ENCODE assay signal across 19 mouse cellular contexts in the genomic region with DNA sequence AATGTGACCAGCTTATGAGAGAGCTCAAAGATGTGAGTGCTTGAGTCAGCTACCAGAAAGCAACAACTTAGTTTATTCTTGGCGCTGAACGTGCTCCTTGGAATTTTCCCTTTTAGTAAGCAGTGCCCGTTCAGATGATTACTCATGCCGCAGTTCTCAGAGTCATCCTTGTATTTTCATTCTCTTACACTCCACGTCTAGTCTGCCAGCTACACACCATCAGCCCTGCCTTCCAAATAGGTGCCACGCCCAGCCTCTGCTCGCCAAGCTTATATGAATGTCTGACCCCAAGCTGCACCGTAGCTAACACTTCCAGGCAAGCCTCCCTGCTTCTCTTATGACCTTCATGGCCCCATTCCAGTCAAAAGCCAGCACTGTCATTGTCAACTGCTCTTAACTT.
A peak's percentile ranks its signal among the peaks of the same experiment; 100 is the strongest.
DNase-seq lines count a peak whose midpoint lies in the region; ATAC-seq and TF ChIP-seq lines count a peak whose summit lies in the region.
"Had no signal": no experiment of that assay in that cellular context is flagged by ENCODE, and none has a peak within 500 bp of the region (broad histone marks: within the 10 kb centered on the region; RNA-seq: fewer than 3 reads in every experiment).

No protein-coding gene starts in this region.

- DNase-seq in frontal cortex, postnatal 25 days (ENCODE audit: low spot score in 2 of 2) = no peak
- peak; percentile 58 for DNase-seq in right cerebral cortex, adult 18-20 months
- DNase-seq in right cerebral cortex, postnatal 14 days = no peak
- peak; percentile 82 for DNase-seq in brain, adult 2 months (ENCODE audit: low read depth, low spot score)
- DNase-seq in left cerebral cortex, postnatal 4 days = no peak
- DNase-seq: B cell, adult 2 months; cerebellum, adult 9-10 months; embryo, embryonic 11 days; kidney, adult 9 months; kidney, postnatal 36 days; liver; right cerebral cortex, postnatal 25 days had no signal

- ATAC-seq in frontal cortex, adult (ENCODE audit: low TSS enrichment) = peak; percentile 81
- ATAC-seq in hindbrain, embryonic 12.5 days (ENCODE audit: low FRiP score) = no peak

- H3K9me3 ChIP-seq in hindbrain, embryonic 12.5 days (replicated peaks) = peaks cover 5% of the 10 kb centered on the region

- TF ChIP-seq CTCF in olfactory bulb, adult 2 months (IDR thresholded peaks at IDR 0.05; ENCODE audit: insufficient read depth, low read depth, low read length) = no peak

- H3K4me3 ChIP-seq in olfactory bulb, adult 2 months (ENCODE audit: insufficient read depth, low read depth, low read length) = no peak overlapping the region
- no peak overlapping the region for H3K4me3 ChIP-seq in hindbrain, embryonic 12.5 days
- H3K4me3 ChIP-seq: forebrain, embryonic 12.5 days; midbrain, embryonic 12.5 days; neural tube, embryonic 13.5 days had no signal

- H3K27me3 ChIP-seq in hindbrain, embryonic 12.5 days = no peaks in the 10 kb centered on the region
- H3K27me3 ChIP-seq: forebrain, embryonic 12.5 days; midbrain, embryonic 12.5 days; neural tube, embryonic 13.5 days had no signal

- 0 out of 2 replicates have a peak, but pooled peaks cover 3% of the 10 kb centered on the region for H3K36me3 ChIP-seq in hindbrain, embryonic 12.5 days
- H3K36me3 ChIP-seq: midbrain, embryonic 12.5 days had no signal

- WGBS in olfactory bulb, adult 2 months = 49% methylated on average over 8 of the region's 8 CpGs
- 89% methylated on average over 8 of the region's 8 CpGs for WGBS in hindbrain, embryonic 12.5 days

- no peak for TF ChIP-seq POLR2A in olfactory bulb, adult 2 months (IDR thresholded peaks at IDR 0.05; ENCODE audit: insufficient read depth, low read depth, low read length)

- 0 out of 2 replicates have a peak overlapping the region, but pooled peaks have one; percentile 0 for H3K27ac ChIP-seq in olfactory bulb, adult 2 months (ENCODE audit: insufficient read depth, low read depth, low read length)
- no peak overlapping the region for H3K27ac ChIP-seq in hindbrain, embryonic 12.5 days
- H3K27ac ChIP-seq: forebrain, embryonic 12.5 days; hindbrain, embryonic 14.5 days; midbrain, embryonic 12.5 days; neural tube, embryonic 13.5 days had no signal

- H3K4me1 ChIP-seq in olfactory bulb, adult 2 months (ENCODE audit: control insufficient read depth, insufficient read depth, low read length) = peaks cover 7% of the 10 kb centered on the region
- H3K4me1 ChIP-seq in hindbrain, embryonic 12.5 days = no peaks in the 10 kb centered on the region
- H3K4me1 ChIP-seq: forebrain, embryonic 12.5 days; midbrain, embryonic 12.5 days; neural tube, embryonic 13.5 days had no signal

- intact Hi-C loops in left cerebral cortex, postnatal 4 days (cut with DNase I) = no loop called here

- H3K4me2 ChIP-seq in hindbrain, embryonic 12.5 days (replicated peaks) = no peak overlapping the region
- H3K4me2 ChIP-seq: forebrain, embryonic 12.5 days; hindbrain, embryonic 14.5 days; midbrain, embryonic 12.5 days; neural tube, embryonic 13.5 days had no signal

- no peak overlapping the region for H3K9ac ChIP-seq in hindbrain, embryonic 12.5 days
- H3K9ac ChIP-seq: forebrain, embryonic 12.5 days; hindbrain, embryonic 14.5 days; midbrain, embryonic 12.5 days; neural tube, embryonic 13.5 days had no signal

Comparison
In these comparisons a context has a peak if more than half of its experiments do, and no peak if none do; other contexts are left out.
1. DNase-seq: peak in right cerebral cortex, adult 18-20 months (single experiment) and brain, adult 2 months (single experiment); none in frontal cortex, postnatal 25 days (0 of 2), right cerebral cortex, postnatal 14 days (single experiment) and left cerebral cortex, postnatal 4 days (single experiment).